20 mouse cellular contexts compared by ENCODE assay signal in genomic region chr6:140601175-140601574, GRCm38 (mm10). TPM values are rescaled to one million over a fixed set of nuclear protein-coding genes. Genes with fewer than 3 reads are reported as not detected.
A peak's percentile ranks its signal among the peaks of the same experiment; 100 is the strongest.
DNase-seq lines count a peak whose midpoint lies in the region; ATAC-seq lines count a peak whose summit lies in the region.
"Had no signal": no experiment of that assay in that cellular context is flagged by ENCODE, and none has a peak within 500 bp of the region (broad histone marks: within the 10 kb centered on the region; RNA-seq: fewer than 3 reads in every experiment).

No protein-coding gene starts in this region.

- H3K9ac ChIP-seq in kidney, embryonic 16.5 days (replicated peaks; ENCODE audit: low read length): no peak overlapping the region
- H3K9ac ChIP-seq in intestine, embryonic 15.5 days: no peak overlapping the region
- H3K9ac ChIP-seq: embryonic facial prominence, embryonic 12.5 days; forebrain, embryonic 13.5 days; hindbrain, embryonic 13.5 days; limb, embryonic 13.5 days had no signal

- no peaks in the 10 kb centered on the region for H3K4me1 ChIP-seq in kidney, embryonic 16.5 days (ENCODE audit: insufficient read depth, low read length)
- 0 out of 2 replicates have a peak, but pooled peaks cover 2% of the 10 kb centered on the region for H3K4me1 ChIP-seq in intestine, embryonic 15.5 days (replicated peaks)

- no peak overlapping the region for H3K4me3 ChIP-seq in kidney, embryonic 16.5 days (ENCODE audit: low read length)
- no peak overlapping the region for H3K4me3 ChIP-seq in intestine, embryonic 15.5 days (replicated peaks)
- H3K4me3 ChIP-seq: embryonic facial prominence, embryonic 12.5 days; forebrain, embryonic 13.5 days; hindbrain, embryonic 13.5 days; limb, embryonic 13.5 days had no signal

- WGBS in kidney, embryonic 16.5 days: 87% methylated on average over 4 of the region's 4 CpGs
- WGBS in intestine, embryonic 15.5 days: 85% methylated on average over 4 of the region's 4 CpGs

- no peak for DNase-seq in kidney, postnatal 10 days
- peak; percentile 39 for DNase-seq in kidney, postnatal 14 days
- peak; percentile 79 for DNase-seq in yolk sac, embryonic 10.5 days (ENCODE audit: low spot score)
- DNase-seq in right cerebral cortex, adult 2 months (ENCODE audit: low spot score in 2 of 2): no peak
- no peak for DNase-seq in right cerebral cortex, postnatal 10 days (ENCODE audit: low spot score in 2 of 2)
- DNase-seq: adrenal gland, postnatal 10 days; cerebellum, adult 2 months; gastrocnemius, postnatal 36 days; heart, postnatal 36 days; lung, adult 2 months; lung, postnatal 14 days; right cerebral cortex, postnatal 25 days; thymus, postnatal 36 days had no signal

- H3K9me3 ChIP-seq in kidney, embryonic 16.5 days (ENCODE audit: low read length): no peaks in the 10 kb centered on the region
- no peaks in the 10 kb centered on the region for H3K9me3 ChIP-seq in intestine, embryonic 15.5 days
- H3K9me3 ChIP-seq: embryonic facial prominence, embryonic 12.5 days; forebrain, embryonic 13.5 days; hindbrain, embryonic 13.5 days; limb, embryonic 13.5 days had no signal

- ATAC-seq in kidney, embryonic 16.5 days (ENCODE audit: low FRiP score, low TSS enrichment): peak; percentile 66; the same call in 1 of the 2 replicates
- ATAC-seq in intestine, embryonic 15.5 days: peak; percentile 61
- ATAC-seq: forebrain, embryonic 13.5 days had no signal

- no peak overlapping the region for H3K4me2 ChIP-seq in kidney, embryonic 16.5 days (replicated peaks; ENCODE audit: low read depth, low read length)
- H3K4me2 ChIP-seq in intestine, embryonic 15.5 days (replicated peaks): no peak overlapping the region
- H3K4me2 ChIP-seq: embryonic facial prominence, embryonic 12.5 days; forebrain, embryonic 13.5 days; hindbrain, embryonic 13.5 days; limb, embryonic 13.5 days; midbrain, embryonic 11.5 days had no signal

- peaks cover 15% of the 10 kb centered on the region for H3K36me3 ChIP-seq in kidney, embryonic 16.5 days (ENCODE audit: insufficient read depth, low read length)
- H3K36me3 ChIP-seq in intestine, embryonic 15.5 days: peaks cover 13% of the 10 kb centered on the region

- no peak overlapping the region for H3K27ac ChIP-seq in kidney, embryonic 16.5 days (ENCODE audit: low read length)
- H3K27ac ChIP-seq in intestine, embryonic 15.5 days: no peak overlapping the region
- H3K27ac ChIP-seq: embryonic facial prominence, embryonic 12.5 days; forebrain, embryonic 13.5 days; hindbrain, embryonic 13.5 days; limb, embryonic 13.5 days had no signal

- H3K27me3 ChIP-seq in kidney, embryonic 16.5 days (ENCODE audit: insufficient read depth, low read length): no peaks in the 10 kb centered on the region
- no peaks in the 10 kb centered on the region for H3K27me3 ChIP-seq in intestine, embryonic 15.5 days (replicated peaks)
- H3K27me3 ChIP-seq: embryonic facial prominence, embryonic 12.5 days; forebrain, embryonic 13.5 days; hindbrain, embryonic 13.5 days; limb, embryonic 13.5 days had no signal

RNA-seq across cellular contexts. Expression of gene Aebp2, which starts 21.3 kb away (rescaled TPM):
- polyA plus RNA-seq in kidney, embryonic 16.5 days (2015; fragmentation: Nextera tagmentation; extraction: Ambion mirVana): 9.4 and 10.8 TPM in 2 replicates
- 9.5 and 9.7 TPM in 2 replicates for polyA plus RNA-seq in intestine, embryonic 15.5 days (2015; fragmentation: Nextera tagmentation; extraction: Ambion mirVana)

Comparison
In these comparisons a context has a peak if more than half of its experiments do, and no peak if none do; other contexts are left out.
1. DNase-seq: peak in kidney, postnatal 14 days (single experiment) and yolk sac, embryonic 10.5 days (single experiment); none in kidney, postnatal 10 days (single experiment), right cerebral cortex, adult 2 months (0 of 2) and right cerebral cortex, postnatal 10 days (0 of 2).